Mouse (Mus musculus): ENCODE measurements around the gene Pax8. TPM values are rescaled to one million over a fixed set of nuclear protein-coding genes. Genes with fewer than 3 reads are reported as not detected.
A peak's percentile ranks its signal among the peaks of the same experiment; 100 is the strongest.

Gene Pax8
- polyA plus RNA-seq, 1 experiment, result 0.57 TPM

DNA sequence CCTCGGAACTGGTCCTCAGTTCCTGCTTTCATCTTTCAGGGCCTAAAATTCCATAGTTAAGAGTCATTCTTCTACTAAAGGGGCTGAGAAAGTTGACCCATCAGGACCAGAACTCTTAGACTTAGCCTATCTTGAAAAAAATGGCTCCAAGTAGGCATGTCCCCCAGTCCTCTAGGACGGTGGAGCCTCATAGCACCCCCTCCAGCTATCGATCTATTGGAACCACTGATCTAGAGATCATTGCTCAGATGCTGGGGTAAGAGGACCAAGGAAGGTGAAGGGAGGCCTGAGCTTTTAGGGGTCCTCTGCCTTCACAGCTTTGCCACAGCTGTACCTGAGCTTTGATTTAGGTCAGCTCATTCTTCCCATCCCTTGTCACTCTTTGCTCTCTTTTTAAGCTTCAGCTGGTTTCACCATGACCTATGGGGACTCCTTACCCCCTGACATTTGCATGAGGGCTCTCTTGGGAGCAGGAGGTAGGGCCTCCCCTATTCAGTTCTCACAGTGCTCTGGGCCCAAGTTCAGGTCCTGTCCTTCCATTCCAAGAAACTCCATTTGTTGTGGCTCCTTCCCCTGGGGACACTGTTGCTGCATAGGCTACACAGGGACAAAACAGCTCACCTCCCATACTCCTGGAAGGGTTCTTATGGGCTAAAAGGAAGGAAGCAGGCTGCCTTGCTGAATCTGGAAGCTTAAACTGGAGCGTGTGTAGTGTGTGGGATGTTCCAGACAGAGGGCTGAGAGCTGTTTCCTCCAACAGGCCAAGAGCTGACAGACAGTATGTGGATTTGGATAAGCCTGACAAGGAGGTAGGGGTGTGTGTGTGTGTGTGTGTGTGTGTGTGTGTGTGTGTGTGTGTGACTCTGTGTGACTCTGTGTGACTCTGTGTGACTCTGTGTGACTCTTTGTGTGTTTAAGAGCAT is 87.8 kb downstream of the Pax8 start:
- Histone ChIP-seq H3K9me3 (replicated peaks; ENCODE audit: control insufficient read depth, insufficient read depth, low read length, poor library complexity, severe bottlenecking) (no peaks in the 10 kb centered on the region), H3K27me3 (ENCODE audit: control insufficient read depth, insufficient read depth, low read length, poor library complexity, severe bottlenecking) (no peaks in the 10 kb centered on the region), H3K9ac (ENCODE audit: low read depth, poor library complexity, severe bottlenecking) (no peak overlapping the region), H3K4me3 (ENCODE audit: low read depth, low read length) (no peak overlapping the region), H3K27ac (ENCODE audit: insufficient read depth, low read length) (no peak overlapping the region), H3K4me1 (ENCODE audit: control insufficient read depth, insufficient read depth, low read length) (no peaks in the 10 kb centered on the region), H3K36me3 (ENCODE audit: control insufficient read depth, insufficient read depth, low read length, poor library complexity, severe bottlenecking) (no peaks in the 10 kb centered on the region)
- TF ChIP-seq EP300 (IDR thresholded peaks at IDR 0.05; ENCODE audit: insufficient read depth, low read depth, low read length), result no peak
- TF ChIP-seq CTCF (IDR thresholded peaks at IDR 0.05; ENCODE audit: low read depth, low read length), result no peak
- TF ChIP-seq POLR2A (IDR thresholded peaks at IDR 0.05; ENCODE audit: insufficient read depth, low read length), result no peak

DNA sequence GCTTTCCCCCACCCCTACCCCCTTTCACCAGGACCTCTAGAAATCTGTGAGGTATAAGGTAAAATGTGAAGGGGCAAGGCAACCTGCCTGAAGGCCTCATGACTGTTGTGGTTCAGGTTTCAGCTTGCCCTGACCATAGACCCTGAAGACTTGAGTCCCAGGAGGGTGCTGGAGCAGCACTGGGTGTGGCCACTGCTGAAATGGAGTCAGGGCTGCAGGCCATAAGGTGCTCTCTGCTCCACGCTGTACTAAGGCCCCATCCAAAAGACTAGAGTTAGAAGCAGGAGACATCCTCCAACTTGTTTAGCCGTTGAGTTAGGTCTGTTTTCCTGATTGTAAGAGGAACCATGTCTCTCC is 88.5 kb downstream of the Pax8 start:
- 0 out of 2 replicates have a peak overlapping the region, but pooled peaks have one; percentile 13 for H3K4me3 ChIP-seq (ENCODE audit: low read depth, low read length)
- no peaks in the 10 kb centered on the region for H3K9me3 ChIP-seq (replicated peaks; ENCODE audit: control insufficient read depth, insufficient read depth, low read length, poor library complexity, severe bottlenecking)
- H3K9ac ChIP-seq (ENCODE audit: low read depth, poor library complexity, severe bottlenecking), result no peak overlapping the region
- H3K4me1 ChIP-seq (ENCODE audit: control insufficient read depth, insufficient read depth, low read length), result no peaks in the 10 kb centered on the region
- TF ChIP-seq CTCF (IDR thresholded peaks at IDR 0.05; ENCODE audit: low read depth, low read length) (no peak), EP300 (IDR thresholded peaks at IDR 0.05; ENCODE audit: insufficient read depth, low read depth, low read length) (no peak)
- no peaks in the 10 kb centered on the region for H3K36me3 ChIP-seq (ENCODE audit: control insufficient read depth, insufficient read depth, low read length, poor library complexity, severe bottlenecking)
- H3K27me3 ChIP-seq (ENCODE audit: control insufficient read depth, insufficient read depth, low read length, poor library complexity, severe bottlenecking), result no peaks in the 10 kb centered on the region
- H3K27ac ChIP-seq (ENCODE audit: insufficient read depth, low read length), result no peak overlapping the region

DNA sequence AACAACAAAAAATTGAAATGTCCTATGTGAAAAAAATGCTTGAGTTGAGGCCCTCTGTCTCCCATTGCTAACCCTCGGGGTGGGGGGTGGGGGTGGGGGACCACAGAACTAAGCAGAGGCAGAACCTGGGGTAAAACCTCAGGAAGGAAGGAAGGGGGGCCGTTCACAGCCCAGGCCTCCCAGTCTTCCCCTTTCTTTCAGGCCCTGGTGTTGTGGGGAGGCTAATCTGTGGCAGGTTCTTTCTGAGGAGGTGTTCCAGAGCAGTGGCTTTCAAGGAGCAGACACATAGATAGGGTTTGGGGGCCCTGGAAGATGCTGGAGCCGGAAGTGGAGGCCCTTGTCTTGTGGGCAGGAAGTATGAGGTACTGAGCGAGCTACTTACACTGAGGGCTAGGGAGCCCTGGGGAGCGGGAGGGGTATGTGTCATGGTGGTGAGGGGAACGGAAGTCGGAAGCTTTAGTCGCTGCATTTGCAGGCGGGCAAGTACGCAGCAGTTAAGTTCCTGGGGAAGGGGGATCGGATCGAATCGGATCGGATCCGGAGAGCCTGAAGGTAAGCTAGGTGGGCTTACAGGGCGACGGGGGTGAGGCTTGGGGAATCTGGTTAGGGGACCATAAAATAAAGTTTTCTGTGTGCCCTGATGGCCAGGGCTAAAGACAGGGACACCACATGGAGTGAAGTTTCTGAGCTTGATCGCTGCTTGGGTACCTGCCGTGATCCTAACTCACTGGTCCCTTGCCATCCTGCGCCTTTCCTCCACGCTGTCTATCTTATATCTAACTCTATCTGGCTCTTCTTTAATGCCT is 89.0 kb downstream of the Pax8 start:
- no peak for TF ChIP-seq EP300 (IDR thresholded peaks at IDR 0.05; ENCODE audit: insufficient read depth, low read depth, low read length)
- TF ChIP-seq POLR2A (IDR thresholded peaks at IDR 0.05; ENCODE audit: insufficient read depth, low read length), result no peak
- no peak for TF ChIP-seq CTCF (IDR thresholded peaks at IDR 0.05; ENCODE audit: low read depth, low read length)
- H3K27ac ChIP-seq (ENCODE audit: insufficient read depth, low read length), result no peak overlapping the region
- no peaks in the 10 kb centered on the region for H3K4me1 ChIP-seq (ENCODE audit: control insufficient read depth, insufficient read depth, low read length)
- no peaks in the 10 kb centered on the region for H3K27me3 ChIP-seq (ENCODE audit: control insufficient read depth, insufficient read depth, low read length, poor library complexity, severe bottlenecking)
- H3K36me3 ChIP-seq (ENCODE audit: control insufficient read depth, insufficient read depth, low read length, poor library complexity, severe bottlenecking), result no peaks in the 10 kb centered on the region
- no peak overlapping the region for H3K9ac ChIP-seq (ENCODE audit: low read depth, poor library complexity, severe bottlenecking)
- peak overlapping the region; percentile 13 for H3K4me3 ChIP-seq (ENCODE audit: low read depth, low read length)
- H3K9me3 ChIP-seq (replicated peaks; ENCODE audit: control insufficient read depth, insufficient read depth, low read length, poor library complexity, severe bottlenecking), result no peaks in the 10 kb centered on the region

DNA sequence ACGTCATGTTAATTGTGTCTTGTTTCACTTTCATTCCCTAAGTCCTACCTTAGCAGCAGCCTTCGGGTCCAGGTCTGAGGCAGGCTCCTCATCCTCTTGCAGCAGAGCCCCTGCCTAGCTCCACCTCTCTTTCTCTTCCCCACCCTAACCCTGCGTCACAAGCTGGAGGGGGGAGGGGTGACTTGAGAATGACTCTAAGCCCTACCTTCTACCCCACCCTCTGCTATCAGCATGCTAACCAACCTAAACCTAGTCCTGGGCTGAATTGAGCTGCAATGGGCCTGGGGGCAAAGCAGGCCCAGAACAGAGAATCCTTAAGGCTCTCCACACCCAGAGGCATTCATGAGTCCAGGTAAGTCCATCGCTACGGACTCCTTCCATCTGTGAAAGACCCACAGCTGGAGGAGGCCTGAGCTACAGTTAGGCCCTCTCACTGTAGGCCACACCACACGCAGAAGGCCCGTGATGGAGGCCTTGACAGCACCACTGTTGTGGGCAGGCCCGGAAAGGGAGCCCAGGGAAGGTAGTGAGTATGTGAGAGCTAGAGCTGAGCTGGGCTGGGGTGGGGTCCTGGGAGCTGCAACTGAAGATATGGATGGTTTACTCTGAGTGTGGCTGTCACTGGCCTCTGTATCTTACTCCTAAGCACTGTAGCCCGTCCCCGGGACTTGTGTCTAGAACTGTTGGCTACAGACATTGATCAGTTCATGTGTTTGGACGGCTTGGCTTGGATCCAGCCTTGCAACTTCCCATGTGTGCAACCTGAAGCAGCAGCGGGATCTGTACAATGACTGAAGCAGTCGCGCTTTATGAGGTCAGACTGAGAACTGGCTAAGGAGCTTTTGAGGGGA is 90.1 kb downstream of the Pax8 start:
- Histone ChIP-seq H3K9ac (ENCODE audit: low read depth, poor library complexity, severe bottlenecking) (peak overlapping the region; percentile 16; the same call in 1 of the 2 replicates), H3K27ac (ENCODE audit: insufficient read depth, low read length) (no peak overlapping the region; the same call in 1 of the 2 replicates), H3K4me3 (ENCODE audit: low read depth, low read length) (peak overlapping the region; percentile 44), H3K9me3 (replicated peaks; ENCODE audit: control insufficient read depth, insufficient read depth, low read length, poor library complexity, severe bottlenecking) (no peaks in the 10 kb centered on the region), H3K27me3 (ENCODE audit: control insufficient read depth, insufficient read depth, low read length, poor library complexity, severe bottlenecking) (no peaks in the 10 kb centered on the region), H3K36me3 (ENCODE audit: control insufficient read depth, insufficient read depth, low read length, poor library complexity, severe bottlenecking) (no peaks in the 10 kb centered on the region), H3K4me1 (ENCODE audit: control insufficient read depth, insufficient read depth, low read length) (no peaks in the 10 kb centered on the region)
- TF ChIP-seq POLR2A (IDR thresholded peaks at IDR 0.05; ENCODE audit: insufficient read depth, low read length), result peak; percentile 33
- TF ChIP-seq EP300 (IDR thresholded peaks at IDR 0.05; ENCODE audit: insufficient read depth, low read depth, low read length), result peak; percentile 72; the same call in 1 of the 2 replicates
- no peak for TF ChIP-seq CTCF (IDR thresholded peaks at IDR 0.05; ENCODE audit: low read depth, low read length)

DNA sequence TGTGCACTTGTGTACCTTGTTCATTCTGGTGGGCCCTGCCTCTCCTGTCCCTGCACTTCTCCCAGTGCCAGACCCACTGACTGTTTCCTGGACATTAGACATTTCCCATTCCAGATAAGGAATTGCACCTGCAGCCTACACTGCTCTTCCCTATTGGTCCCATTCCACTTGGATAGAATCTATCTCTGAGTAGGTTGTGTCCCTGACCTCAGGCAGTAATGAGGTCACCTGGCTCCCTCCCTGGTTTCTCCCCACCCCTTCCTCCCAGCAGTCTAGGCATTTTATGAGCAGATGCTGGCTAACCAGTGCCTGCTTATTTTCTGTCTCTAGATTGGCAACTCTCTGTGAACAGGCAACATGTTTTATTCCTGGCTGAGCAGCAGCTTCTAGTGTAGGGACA is 91.0 kb downstream of the Pax8 start:
- TF ChIP-seq POLR2A (IDR thresholded peaks at IDR 0.05; ENCODE audit: insufficient read depth, low read length) (no peak), CTCF (IDR thresholded peaks at IDR 0.05; ENCODE audit: low read depth, low read length) (no peak), EP300 (IDR thresholded peaks at IDR 0.05; ENCODE audit: insufficient read depth, low read depth, low read length) (no peak)
- H3K27ac ChIP-seq (ENCODE audit: insufficient read depth, low read length), result no peak overlapping the region
- no peak overlapping the region for H3K4me3 ChIP-seq (ENCODE audit: low read depth, low read length)
- no peaks in the 10 kb centered on the region for H3K9me3 ChIP-seq (replicated peaks; ENCODE audit: control insufficient read depth, insufficient read depth, low read length, poor library complexity, severe bottlenecking)
- H3K27me3 ChIP-seq (ENCODE audit: control insufficient read depth, insufficient read depth, low read length, poor library complexity, severe bottlenecking), result no peaks in the 10 kb centered on the region
- no peaks in the 10 kb centered on the region for H3K4me1 ChIP-seq (ENCODE audit: control insufficient read depth, insufficient read depth, low read length)
- no peak overlapping the region for H3K9ac ChIP-seq (ENCODE audit: low read depth, poor library complexity, severe bottlenecking)
- no peaks in the 10 kb centered on the region for H3K36me3 ChIP-seq (ENCODE audit: control insufficient read depth, insufficient read depth, low read length, poor library complexity, severe bottlenecking)

Data from ES-Bruce4 (cell line).